Mouse (Mus musculus) bone marrow, adult 2 months (tissue): Measurements from ENCODE around the gene Mbd3.

Experiments
- CTCF ChIP-seq: fragments of 200-500 bp; IDR thresholded peaks from 2 replicates; pipeline ENCODE4 v1.5.1; 2011; ENCODE audit warnings: low read length, control low read depth; ENCODE audit not compliant: control insufficient read depth, insufficient read depth
- POLR2A ChIP-seq: fragments of 200-500 bp; IDR thresholded peaks from 2 replicates; pipeline ENCODE4 v1.6.1; 2011; ENCODE audit warnings: low read depth, mild to moderate bottlenecking, control low read depth, low read length, borderline replicate concordance; ENCODE audit not compliant: control insufficient read depth

- no peak for TF ChIP-seq POLR2A
- TF ChIP-seq CTCF = no peak
Observed at GRCm38 (mm10) chr10:80368392-80368791, 31.0 kb downstream of the Mbd3 start.
